Mouse (Mus musculus) embryonic facial prominence, embryonic 12.5 days (tissue): ENCODE results near the gene Jup. TPM values are rescaled to one million over a fixed set of nuclear protein-coding genes. Genes with fewer than 3 reads are reported as not detected.

Experiments used
- ATAC-seq: fragments of 200-750 bp; cut with Nextera tagmentation; 2 replicates; pipeline ENCODE4 v1.8.0; 2017; ENCODE audit not compliant: insufficient number of reproducible peaks, insufficient read depth, low FRiP score, low TSS enrichment
- H3K27ac ChIP-seq: fragments of 300-500 bp; sonication (generic); 2 replicates; pipeline ENCODE4 v1.5.1; 2016; ENCODE audit warnings: mild to moderate bottlenecking
- H3K27me3 ChIP-seq: fragments of 300-500 bp; sonication (generic); 2 replicates; pipeline ENCODE4 v1.6.1; 2016; ENCODE audit warnings: mild to moderate bottlenecking, moderate library complexity
- H3K36me3 ChIP-seq: fragments of 300-500 bp; sonication (generic); 2 replicates; pipeline ENCODE4 v1.6.1; 2016; ENCODE audit warnings: mild to moderate bottlenecking
- H3K4me1 ChIP-seq: fragments of 300-500 bp; sonication (generic); 2 replicates; pipeline ENCODE4 v1.6.1; 2016
- H3K4me2 ChIP-seq: fragments of 300-500 bp; sonication (generic); replicated peaks from 2 replicates; pipeline ENCODE4 v1.6.1; 2016; ENCODE audit warnings: mild to moderate bottlenecking, moderate library complexity
- H3K4me3 ChIP-seq: fragments of 300-500 bp; sonication (generic); 2 replicates; pipeline ENCODE4 v1.5.1; 2016; ENCODE audit warnings: mild to moderate bottlenecking
- H3K9ac ChIP-seq: fragments of 300-500 bp; sonication (generic); 2 replicates; pipeline ENCODE4 v1.6.1; 2016; ENCODE audit warnings: mild to moderate bottlenecking, moderate library complexity
- H3K9me3 ChIP-seq: fragments of 300-500 bp; sonication (generic); 2 replicates; pipeline ENCODE4 v1.6.1; 2016; ENCODE audit warnings: mild to moderate bottlenecking, moderate library complexity
- WGBS: fragments of 180-500 bp; shearing (Covaris S2); methylation state at CpG from one replicate; pipeline ENCODE4 v1.1.7; 2016; 5-methylcytosine and 5-hydroxymethylcytosine counted together
- polyA plus RNA-seq: library from polyadenylated mRNA; unstranded; fragments of >200 nt; fragmentation: Nextera tagmentation; extraction: Ambion mirVana; gene quantifications from 2 replicates; pipeline ENCODE4 v1.2.1, GENCODE M21; 2016

Jup gene
- polyA plus RNA-seq: 70.6 and 74.0 TPM in 2 replicates

GRCm38 (mm10) chr11:100397600-100398389, at the start of gene Jup:
Gene Jup (minus strand): TSS chr11:100397763.
- peak within 1 kb of the TSS; percentile 80 for H3K27ac ChIP-seq
- WGBS: 2% methylated on average over 37 of the region's 37 CpGs

GRCm38 (mm10) chr11:100442625-100443024, 45.1 kb upstream of the Jup start:
- H3K36me3 ChIP-seq: peaks cover 12% of the 10 kb centered on the region
- H3K4me2 ChIP-seq: no peak overlapping the region
- no peaks in the 10 kb centered on the region for H3K27me3 ChIP-seq
- H3K4me1 ChIP-seq: peaks cover 12% of the 10 kb centered on the region
- no peaks in the 10 kb centered on the region; the same call in 1 of the 2 replicates for H3K9me3 ChIP-seq
- no peak overlapping the region for H3K9ac ChIP-seq
- ATAC-seq: no peak
- no peak overlapping the region for H3K4me3 ChIP-seq
- 91% methylated on average over 6 of the region's 6 CpGs for WGBS
- H3K27ac ChIP-seq: no peak overlapping the region

More at GRCm38 (mm10) chr11:100397600-100398389, at the start of gene Jup:
- no peaks in the 10 kb centered on the region for H3K36me3 ChIP-seq
- H3K4me3 ChIP-seq: peak within 1 kb of the TSS; percentile 63
- peaks cover 30% of the 10 kb centered on the region for H3K4me1 ChIP-seq
- peak; percentile 97 for ATAC-seq
- peak within 1 kb of the TSS; percentile 79 for H3K4me2 ChIP-seq
- H3K9ac ChIP-seq: peak within 1 kb of the TSS; percentile 69
- H3K9me3 ChIP-seq: no peaks in the 10 kb centered on the region
- no peaks in the 10 kb centered on the region for H3K27me3 ChIP-seq

- Histone ChIP-seq H3K9ac (peak within 1 kb of the TSS; percentile 93), H3K4me1 (peaks cover 12% of the 10 kb centered on the region), H3K27ac (peak within 1 kb of the TSS; percentile 70), H3K4me3 (peak within 1 kb of the TSS; percentile 81), H3K9me3 (no peaks in the 10 kb centered on the region; the same call in 1 of the 2 replicates), H3K36me3 (peaks cover 18% of the 10 kb centered on the region), H3K27me3 (no peaks in the 10 kb centered on the region), H3K4me2 (peak within 1 kb of the TSS; percentile 60)
- 85% methylated on average over 8 of the region's 8 CpGs for WGBS
- ATAC-seq: no peak
Observed at GRCm38 (mm10) chr11:100441797-100442196, 44.2 kb upstream of the Jup start, which contains the start of the genes Nt5c3b and Klhl10. Gene Nt5c3b (minus strand): TSS chr11:100441808. Gene Klhl10 (plus strand): TSS chr11:100441917.

GRCm38 (mm10) chr11:100440691-100441522, 43.3 kb upstream of the Jup start:
- Histone ChIP-seq H3K27ac (peak overlapping the region; percentile 70), H3K4me2 (peak overlapping the region; percentile 60), H3K36me3 (peaks cover 27% of the 10 kb centered on the region), H3K9me3 (no peaks in the 10 kb centered on the region), H3K4me1 (peaks cover 12% of the 10 kb centered on the region), H3K4me3 (peak overlapping the region; percentile 81), H3K9ac (peak overlapping the region; percentile 93), H3K27me3 (no peaks in the 10 kb centered on the region)
- WGBS: 1% methylated on average over 52 of the region's 52 CpGs
- ATAC-seq: peak; percentile 91

- Histone ChIP-seq H3K9ac (no peak overlapping the region), H3K9me3 (no peaks in the 10 kb centered on the region), H3K4me3 (no peak overlapping the region), H3K27ac (no peak overlapping the region), H3K36me3 (peaks cover 45% of the 10 kb centered on the region), H3K27me3 (no peaks in the 10 kb centered on the region), H3K4me1 (peaks cover 12% of the 10 kb centered on the region), H3K4me2 (no peak overlapping the region)
- 91% methylated on average over 1 of the region's 1 CpGs for WGBS
- ATAC-seq: no peak
Observed at GRCm38 (mm10) chr11:100437901-100438300, 40.3 kb upstream of the Jup start.

GRCm38 (mm10) chr11:100435678-100436246, 38.2 kb upstream of the Jup start:
- no peaks in the 10 kb centered on the region for H3K9me3 ChIP-seq
- no peaks in the 10 kb centered on the region for H3K27me3 ChIP-seq
- no peak for ATAC-seq
- no peak overlapping the region for H3K4me2 ChIP-seq
- no peak overlapping the region for H3K4me3 ChIP-seq
- H3K27ac ChIP-seq: no peak overlapping the region
- 73% methylated on average over 9 of the region's 9 CpGs for WGBS
- 0 out of 2 replicates have a peak, but pooled peaks cover 7% of the 10 kb centered on the region for H3K4me1 ChIP-seq
- no peak overlapping the region for H3K9ac ChIP-seq
- H3K36me3 ChIP-seq: peaks cover 59% of the 10 kb centered on the region

- H3K27ac ChIP-seq: no peak overlapping the region
- H3K4me2 ChIP-seq: no peak overlapping the region
- peaks cover 69% of the 10 kb centered on the region for H3K36me3 ChIP-seq
- H3K9ac ChIP-seq: no peak overlapping the region
- no peaks in the 10 kb centered on the region for H3K27me3 ChIP-seq
- H3K4me3 ChIP-seq: no peak overlapping the region
- H3K4me1 ChIP-seq: no peaks in the 10 kb centered on the region
- 93% methylated on average over 5 of the region's 5 CpGs for WGBS
- no peaks in the 10 kb centered on the region for H3K9me3 ChIP-seq
- ATAC-seq: no peak
Observed at GRCm38 (mm10) chr11:100432002-100432401, 34.4 kb upstream of the Jup start.

GRCm38 (mm10) chr11:100430052-100430451, 32.5 kb upstream of the Jup start:
- Histone ChIP-seq H3K27ac (no peak overlapping the region), H3K4me2 (no peak overlapping the region), H3K4me3 (no peak overlapping the region), H3K4me1 (no peaks in the 10 kb centered on the region), H3K9ac (no peak overlapping the region), H3K27me3 (no peaks in the 10 kb centered on the region), H3K36me3 (peaks cover 56% of the 10 kb centered on the region), H3K9me3 (no peaks in the 10 kb centered on the region)
- WGBS: 91% methylated on average over 7 of the region's 7 CpGs
- no peak for ATAC-seq

GRCm38 (mm10) chr11:100428612-100429199, 31.1 kb upstream of the Jup start:
- H3K9ac ChIP-seq: no peak overlapping the region
- H3K4me2 ChIP-seq: no peak overlapping the region
- ATAC-seq: no peak
- H3K36me3 ChIP-seq: peaks cover 65% of the 10 kb centered on the region
- whole genome bisulfite sequencing: 78% methylated on average over 9 of the region's 9 CpGs
- H3K4me3 ChIP-seq: no peak overlapping the region
- no peaks in the 10 kb centered on the region for H3K9me3 ChIP-seq
- H3K27me3 ChIP-seq: no peaks in the 10 kb centered on the region
- no peak overlapping the region for H3K27ac ChIP-seq
- no peaks in the 10 kb centered on the region for H3K4me1 ChIP-seq

GRCm38 (mm10) chr11:100426820-100427219, 29.3 kb upstream of the Jup start:
- 88% methylated on average over 3 of the region's 3 CpGs for WGBS
- no peaks in the 10 kb centered on the region for H3K27me3 ChIP-seq
- peaks cover 69% of the 10 kb centered on the region for H3K36me3 ChIP-seq
- H3K4me3 ChIP-seq: no peak overlapping the region
- no peak for ATAC-seq
- no peaks in the 10 kb centered on the region for H3K9me3 ChIP-seq
- no peak overlapping the region for H3K27ac ChIP-seq
- H3K4me2 ChIP-seq: no peak overlapping the region
- H3K4me1 ChIP-seq: no peaks in the 10 kb centered on the region
- no peak overlapping the region for H3K9ac ChIP-seq

GRCm38 (mm10) chr11:100425851-100426250, 28.3 kb upstream of the Jup start:
- no peak overlapping the region for H3K9ac ChIP-seq
- H3K27ac ChIP-seq: no peak overlapping the region
- no peak overlapping the region for H3K4me3 ChIP-seq
- H3K4me2 ChIP-seq: no peak overlapping the region
- H3K27me3 ChIP-seq: no peaks in the 10 kb centered on the region
- H3K4me1 ChIP-seq: no peaks in the 10 kb centered on the region
- H3K36me3 ChIP-seq: peaks cover 73% of the 10 kb centered on the region
- no peaks in the 10 kb centered on the region for H3K9me3 ChIP-seq
- ATAC-seq: no peak
- WGBS: 38% methylated on average over 7 of the region's 7 CpGs
